Mouse (Mus musculus): ENCODE results near the gene Mtf2.
"Not testable (repeated sequence)": the region's sequence is repeated elsewhere in the genome, so short reads cannot be mapped to it uniquely, and the experiment has no call there.

The Mtf2 gene

DNA sequence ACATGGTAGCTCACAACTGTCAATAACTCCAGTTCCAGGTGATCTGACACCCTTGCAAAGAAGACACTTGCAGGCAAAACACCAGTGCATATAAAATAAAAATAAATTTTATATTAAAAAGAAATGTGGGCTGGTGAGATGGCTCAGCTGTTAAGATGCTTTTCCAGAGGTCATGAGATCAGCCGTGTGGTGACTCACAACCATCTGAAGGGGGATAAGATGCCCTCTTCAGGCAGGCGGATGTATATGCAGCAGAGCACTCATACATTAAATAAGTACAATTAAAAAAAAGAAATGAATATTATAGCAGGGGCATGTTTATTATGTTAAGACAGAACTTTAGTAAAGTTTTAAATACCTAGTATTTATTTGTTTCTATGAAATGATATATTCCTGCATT is 16.9 kb downstream of the Mtf2 start:
- DNase-seq (ENCODE audit: low spot score): no peak

DNA sequence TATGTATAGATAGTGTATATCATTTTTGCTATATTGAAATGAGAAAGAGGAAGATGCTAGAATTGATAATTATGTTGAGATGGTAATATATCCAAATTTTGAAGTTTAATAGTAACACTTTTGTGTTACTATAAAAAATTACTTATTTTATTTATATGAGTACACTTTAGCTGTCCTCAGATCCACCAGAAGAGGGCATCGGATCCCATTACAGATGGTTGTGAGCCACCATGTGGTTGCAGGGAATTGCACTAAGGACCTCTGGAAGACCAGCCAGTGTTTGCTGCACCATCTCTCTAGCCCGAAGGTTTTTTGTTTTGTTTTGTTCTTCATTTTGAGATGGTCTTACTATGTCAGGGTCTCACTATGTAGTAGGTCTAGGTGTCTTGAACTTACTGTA is 20.0 kb downstream of the Mtf2 start:
- DNase-seq (ENCODE audit: low spot score): no peak

DNA sequence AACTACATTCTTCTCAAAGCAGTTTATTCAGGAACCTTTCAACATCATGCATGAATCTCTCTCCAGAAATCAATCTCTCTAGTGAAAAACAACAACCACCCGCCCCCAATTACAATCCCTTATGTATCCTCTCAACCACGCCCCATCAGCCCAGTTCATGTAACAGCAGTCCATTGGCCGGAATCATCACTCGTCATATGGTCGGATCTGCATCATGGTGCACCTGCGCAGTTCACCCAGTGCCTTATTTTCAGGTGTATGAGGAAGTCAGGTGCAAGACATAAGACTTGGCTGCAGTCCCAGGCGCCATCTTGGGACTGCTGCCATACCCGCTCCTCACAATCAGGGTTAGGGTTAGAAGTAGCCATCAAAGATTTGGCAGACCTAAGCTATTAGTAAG is 27.3 kb downstream of the Mtf2 start:
- DNase-seq (ENCODE audit: low spot score): not testable (repeated sequence)

DNA sequence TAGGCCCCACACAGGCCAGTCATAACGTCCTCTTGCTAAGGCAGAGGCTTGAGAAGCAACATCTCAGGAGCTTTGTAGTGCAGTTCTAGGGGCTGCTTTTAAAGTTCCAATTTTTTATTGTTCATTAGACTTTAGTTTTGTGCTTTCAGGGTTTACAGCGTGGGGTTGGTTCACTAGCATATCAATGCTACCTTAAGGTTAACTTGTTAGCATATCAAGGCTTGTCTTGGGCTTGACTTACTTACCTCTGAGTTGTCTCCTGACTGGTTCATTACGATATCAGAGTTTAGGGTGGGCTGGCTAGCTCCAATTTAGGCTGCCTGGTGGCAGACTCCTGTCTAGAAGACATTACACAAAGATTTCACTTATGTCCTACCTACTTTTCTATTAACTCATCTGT is 32.2 kb downstream of the Mtf2 start:
- DNase-seq (ENCODE audit: low spot score): no peak

DNA sequence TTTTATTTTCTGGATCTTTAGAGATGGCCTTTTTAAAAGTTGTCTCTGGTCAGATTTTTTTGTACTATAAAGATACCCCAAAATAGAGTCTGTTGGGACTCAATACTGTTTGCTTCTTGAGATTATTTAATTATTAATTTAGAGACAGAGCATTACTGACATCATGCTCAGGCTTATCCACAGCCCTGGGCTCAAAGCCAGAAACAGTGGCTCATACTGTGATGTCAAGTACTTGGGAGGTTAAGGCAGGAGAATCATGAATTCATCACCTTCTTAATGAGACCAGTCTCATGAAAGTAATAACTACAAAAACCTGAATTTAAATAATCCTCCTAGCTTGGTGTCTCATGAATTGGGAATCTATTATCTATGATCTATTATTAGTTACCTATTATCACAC is 34.7 kb downstream of the Mtf2 start:
- DNase-seq (ENCODE audit: low spot score): no peak

DNA sequence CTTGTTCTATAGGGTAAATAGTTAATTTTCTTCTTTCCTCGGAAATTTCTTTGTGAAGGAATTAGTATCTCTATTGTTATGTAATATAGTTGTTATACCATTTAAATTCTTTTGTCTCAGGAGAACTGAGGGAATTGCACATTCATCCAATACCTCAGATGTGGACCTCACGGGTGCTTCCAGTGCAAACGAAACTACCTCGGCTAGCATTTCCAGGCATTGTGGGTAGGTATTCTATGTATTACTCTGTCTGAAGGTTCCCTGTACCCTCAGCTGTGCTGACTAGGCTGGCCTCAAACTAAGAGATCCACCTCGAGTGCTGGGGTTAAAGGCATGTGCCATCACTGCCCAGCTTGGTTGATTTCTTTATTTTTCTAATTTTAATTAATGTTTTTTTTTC is 38.8 kb downstream of the Mtf2 start:
- DNase-seq (ENCODE audit: low spot score): no peak

DNA sequence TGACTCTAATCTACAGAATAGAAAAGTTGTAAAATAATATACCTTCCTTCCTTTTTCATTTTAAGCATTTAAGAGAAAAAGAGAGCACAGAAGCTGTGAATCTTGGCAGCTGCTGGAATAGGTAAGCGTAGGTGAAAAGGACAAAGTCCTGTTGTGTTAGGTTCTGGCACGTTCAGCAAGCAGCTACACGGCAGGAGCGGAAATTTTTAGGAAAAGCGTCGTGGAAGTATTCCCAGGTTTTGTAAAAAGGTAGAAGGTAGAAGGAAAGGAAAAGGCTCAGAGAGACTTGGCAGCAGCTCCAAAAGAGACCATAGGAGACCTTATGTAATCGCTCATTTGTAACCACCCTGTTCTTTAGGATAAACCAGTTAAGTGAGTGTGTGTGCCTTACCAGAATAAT is 43.9 kb downstream of the Mtf2 start:
- no peak for DNase-seq (ENCODE audit: low spot score)

DNA sequence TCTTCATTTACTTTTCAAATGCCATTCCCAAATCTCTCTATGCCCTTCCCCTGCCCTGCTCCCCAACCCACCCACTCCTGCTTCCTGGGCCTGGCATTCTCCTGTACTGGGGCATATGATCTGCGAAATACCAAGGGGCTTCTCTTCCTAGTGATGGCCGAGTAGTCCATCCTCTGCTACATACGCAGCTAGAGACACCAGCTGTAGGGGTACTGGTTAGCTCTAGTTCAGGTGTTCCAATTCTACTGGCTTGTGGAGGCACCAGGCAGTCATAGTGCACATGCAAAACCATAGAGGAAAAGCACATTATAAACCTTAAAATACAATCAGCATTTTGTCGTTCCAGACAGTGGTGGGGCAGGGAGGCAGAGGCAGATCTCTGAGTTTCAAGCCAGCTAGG is 52.2 kb downstream of the Mtf2 start:
- no peak for DNase-seq (ENCODE audit: low spot score)

DNA sequence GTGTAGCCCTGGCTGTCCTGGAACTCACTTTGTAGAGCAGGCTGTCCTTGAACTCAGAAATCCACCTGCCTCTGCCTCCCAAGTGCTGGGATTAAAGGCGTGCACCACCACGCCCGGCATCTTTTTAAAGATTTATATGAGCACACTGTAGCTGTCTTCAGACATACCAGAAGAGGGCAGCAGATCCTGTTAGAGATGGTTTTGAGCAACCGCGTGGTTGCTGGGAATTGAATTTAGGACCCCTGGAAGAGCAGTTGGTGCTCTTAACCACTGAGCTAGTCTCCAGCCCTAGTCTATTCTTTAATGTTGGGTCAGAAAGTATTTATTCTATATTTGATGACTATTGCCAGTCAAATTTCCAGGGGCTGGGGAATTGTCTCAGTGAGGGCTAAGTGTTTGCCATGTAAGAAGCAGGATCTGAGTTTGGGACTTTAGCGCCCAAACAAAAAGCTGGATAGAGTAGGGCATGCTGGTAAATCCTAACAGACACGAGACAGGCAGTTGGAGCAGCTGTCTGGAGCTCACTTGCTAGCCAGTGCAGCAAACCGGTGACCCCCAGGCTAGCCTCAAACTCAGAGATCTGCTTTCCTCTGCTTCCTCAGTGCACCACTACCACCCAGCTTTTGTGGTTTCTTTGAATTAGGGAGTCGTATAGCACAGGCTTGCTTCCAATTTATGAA is 54.9 kb downstream of the Mtf2 start:
- no peak for DNase-seq (ENCODE audit: low spot score)

DNA sequence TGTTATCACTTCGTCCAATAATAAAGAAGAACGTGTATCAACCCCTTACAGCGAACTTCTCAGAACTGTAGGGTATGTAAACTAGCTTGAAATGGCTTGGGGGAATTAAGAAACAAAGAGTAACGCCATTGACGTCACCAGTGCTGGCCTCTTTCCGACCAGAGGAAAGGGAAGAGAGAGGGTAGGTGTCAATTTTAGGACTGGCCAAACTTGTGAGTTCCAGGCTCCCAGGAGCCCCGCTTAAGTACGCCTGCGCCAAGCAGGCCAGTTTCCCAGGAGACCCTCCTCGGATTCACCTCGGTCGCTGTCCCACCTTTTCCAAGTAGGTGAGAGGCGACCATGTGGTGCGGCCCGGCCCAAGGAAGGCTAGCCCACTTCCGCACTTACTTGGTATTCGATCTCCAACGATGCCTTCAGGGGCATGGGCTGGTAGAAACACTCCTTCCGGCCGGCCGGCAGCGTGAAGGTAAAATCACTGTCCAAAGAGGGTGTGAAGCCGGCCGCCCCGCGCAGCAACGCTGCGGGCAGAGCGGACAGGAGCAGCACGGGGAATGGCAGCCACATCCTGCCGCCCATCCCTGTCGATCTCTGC is 66.5 kb downstream of the Mtf2 start:
- DNase-seq (ENCODE audit: low spot score): peak; percentile 15

DNA sequence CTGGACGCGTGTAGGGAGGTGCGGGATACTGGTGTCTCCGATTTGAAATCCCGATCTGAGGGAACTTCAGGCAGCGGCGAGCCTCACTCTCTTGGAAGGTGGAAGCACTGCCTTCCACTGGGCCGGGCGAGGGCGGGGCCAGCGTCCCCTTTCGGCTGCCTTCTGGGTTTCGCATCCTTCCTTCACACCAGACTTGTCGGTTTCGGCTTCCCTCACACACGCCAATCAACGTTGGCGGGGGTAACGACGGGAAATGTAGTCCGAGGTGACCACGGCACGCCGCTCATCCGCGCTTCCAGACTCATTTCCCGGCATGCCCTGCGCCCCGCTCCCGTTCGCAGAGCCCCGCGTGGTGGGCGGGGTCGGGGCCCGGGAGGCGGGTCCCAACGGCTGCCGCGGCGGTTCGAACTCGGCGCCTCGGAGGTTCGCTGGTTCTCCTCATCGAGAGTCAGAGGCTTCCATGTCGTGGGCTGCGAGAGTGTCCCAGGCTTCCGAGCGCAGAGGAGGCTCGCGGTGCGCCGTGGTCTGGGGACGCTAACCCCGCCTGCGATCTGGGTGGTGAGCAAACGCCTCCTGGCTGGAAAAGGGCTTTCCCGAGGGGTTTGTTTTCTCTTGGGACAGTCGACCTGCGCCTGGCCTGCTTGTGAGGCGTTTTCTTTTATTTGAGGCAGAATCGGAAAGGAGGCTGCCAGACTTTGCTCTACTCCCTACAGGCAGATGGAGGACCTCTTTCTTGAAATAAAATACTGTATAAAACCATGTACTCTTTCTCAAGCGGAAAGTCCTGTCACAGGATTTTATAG is 67.2 kb downstream of the Mtf2 start, which contains the start of the genes Tmed5 and Ccdc18:
TSS of gene Tmed5 (minus strand) at position 180 of the 803 bp plus-strand sequence.
TSS of gene Ccdc18 (plus strand) at position 435 of the 803 bp plus-strand sequence.
- DNase-seq (ENCODE audit: low spot score): peak; percentile 92

DNA sequence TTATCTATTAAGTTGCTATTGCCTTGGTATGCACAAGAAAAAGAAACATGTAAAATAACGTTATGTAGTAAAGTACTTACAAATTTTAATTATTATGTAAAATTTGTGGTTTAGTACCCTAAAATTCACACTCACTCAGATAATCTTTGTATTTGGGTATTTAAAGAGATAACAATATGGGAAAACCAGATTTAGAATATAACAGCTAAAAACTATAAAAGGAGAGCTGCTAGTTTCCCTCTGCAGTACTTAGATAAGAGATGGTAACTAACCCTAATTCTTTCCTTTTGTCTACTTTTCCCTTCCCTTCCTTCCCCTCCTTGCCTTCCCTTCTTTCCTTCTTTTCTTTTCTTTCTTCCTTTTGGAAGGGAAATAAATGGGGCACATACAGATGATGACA is 87.1 kb downstream of the Mtf2 start:
- no peak for DNase-seq (ENCODE audit: low spot score)
